Mouse (Mus musculus) effector memory CD4-positive, alpha-beta T cell, adult 5 months (primary cell): ENCODE data around the gene Gm28308. TPM values are rescaled to one million over a fixed set of nuclear protein-coding genes. Genes with fewer than 3 reads are reported as not detected.

ENCODE experiments used
- polyA plus RNA-seq: library from polyadenylated mRNA; unstranded; fragments of 100-300 nt; shearing (Covaris generic); gene quantifications from one replicate; pipeline ENCODE4 v1.2.1, GENCODE M21; 2017

Gene Gm28308
- not detected for polyA plus RNA-seq

GRCm38 (mm10) chr6:52213119-52213986 is at the start of gene Gm28308, which contains the start of gene Hoxa3:
Gene Gm28308 (minus strand): TSS chr6:52213339.
Gene Hoxa3 (minus strand): TSS chr6:52213336.

DNA sequence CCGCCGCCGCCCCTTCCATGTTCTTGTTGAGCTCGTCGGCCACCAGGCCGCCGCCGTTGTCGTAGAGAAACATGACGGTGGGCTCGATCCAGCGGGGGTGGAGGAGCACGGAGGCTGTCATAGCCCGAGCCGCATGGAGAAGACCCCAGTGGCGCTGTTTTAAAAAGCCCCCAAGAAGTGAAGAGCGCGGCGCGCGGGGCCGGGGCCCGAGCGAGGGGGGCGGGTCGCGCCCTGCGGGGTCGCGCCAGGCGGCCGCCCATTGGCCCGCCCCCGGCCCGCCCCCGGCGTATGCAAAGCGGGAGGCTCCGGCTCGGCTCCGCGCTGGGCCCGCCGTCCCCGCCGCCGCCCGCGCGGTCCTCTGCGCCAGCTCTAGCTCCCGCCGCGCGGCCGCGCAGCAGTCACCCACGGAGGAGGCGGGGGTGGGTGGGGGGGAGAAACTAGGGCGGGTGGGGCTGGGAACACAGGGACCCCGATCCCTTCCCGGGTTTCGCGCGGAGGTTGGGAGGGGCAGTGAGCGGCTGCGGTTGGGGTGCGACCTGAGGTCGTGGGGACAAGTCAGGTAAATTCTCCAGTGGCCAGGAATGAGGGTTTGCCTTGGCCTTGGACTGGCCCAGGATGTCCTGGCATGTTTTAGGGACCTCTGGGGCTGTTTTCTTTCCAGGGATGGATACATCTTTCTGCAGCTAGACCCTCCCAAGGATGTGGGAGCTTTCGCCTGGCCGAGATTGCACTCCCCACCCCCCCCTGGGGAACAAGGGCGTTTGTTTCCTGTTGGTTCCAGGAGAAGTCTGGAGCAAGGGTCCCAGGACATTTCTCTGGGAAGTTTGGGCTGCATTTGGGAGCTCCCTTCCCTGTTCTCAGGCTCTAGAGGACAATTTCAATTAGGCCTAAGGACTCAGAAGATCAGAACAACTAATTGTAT is 47.8 kb upstream of the Gm28308 start, which contains the start of gene Hoxa13:
TSS of gene Hoxa13 (minus strand) at position 227 of the 922 bp plus-strand sequence.

DNA sequence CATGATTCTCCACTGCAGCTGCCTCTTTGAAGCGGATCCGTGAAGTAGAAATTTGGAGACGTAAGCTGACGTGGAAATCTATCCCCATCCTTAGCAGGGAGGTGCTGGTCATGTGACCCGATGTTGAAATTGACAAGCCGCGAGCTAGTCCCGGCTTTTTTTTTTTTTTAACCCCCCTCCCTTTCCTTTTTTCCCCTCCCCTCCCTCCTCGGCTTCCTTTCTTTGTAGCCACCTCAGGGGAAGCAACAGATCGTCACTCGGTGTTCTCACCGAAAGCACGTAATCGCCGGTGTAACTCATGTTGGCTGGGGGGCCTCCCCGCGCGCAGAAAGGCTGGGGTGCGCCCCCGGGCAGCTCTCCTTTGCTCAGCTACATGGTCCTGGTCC is 32.6 kb upstream of the Gm28308 start, which contains the start of gene Hoxa11:
TSS of gene Hoxa11 (minus strand) at position 54 of the 386 bp plus-strand sequence.

GRCm38 (mm10) chr6:52240389-52241000 is 27.4 kb upstream of the Gm28308 start, which contains the start of gene Hoxa10:
Gene Hoxa10 (minus strand): TSS chr6:52240854.

DNA sequence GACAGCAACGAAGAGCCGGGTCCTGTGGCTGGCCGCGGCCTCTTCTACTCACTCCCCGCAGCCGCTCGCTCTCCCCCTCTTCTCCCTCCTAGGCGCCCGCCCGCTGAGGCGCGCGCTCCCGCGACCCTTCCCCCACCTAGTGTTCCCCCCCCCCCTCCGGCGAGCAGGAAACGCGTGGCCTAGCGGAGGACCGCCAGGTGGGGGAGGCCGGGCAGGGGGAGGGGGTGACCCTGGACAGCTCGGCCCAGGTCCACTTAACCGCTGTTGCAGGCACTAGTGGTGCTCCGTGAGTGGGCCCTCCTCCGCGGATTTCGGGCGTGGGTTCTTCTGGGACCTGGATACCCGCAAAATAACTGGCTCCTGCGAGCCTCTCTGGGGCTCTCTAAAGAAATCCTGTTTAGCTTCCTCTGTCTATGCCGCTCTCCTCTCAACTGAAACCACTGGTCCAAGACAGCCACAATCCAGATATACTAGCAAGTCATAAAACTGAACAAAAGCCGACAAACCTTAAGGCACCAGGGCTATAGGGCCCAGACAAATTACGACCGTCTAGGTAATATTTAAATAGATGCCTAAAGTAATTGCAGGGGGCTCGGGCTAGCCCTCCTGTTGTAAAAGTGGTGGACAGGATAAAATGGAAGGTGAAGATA is 17.5 kb upstream of the Gm28308 start, which contains the start of gene Hoxa9:
TSS of gene Hoxa9 (minus strand) at position 574 of the 650 bp plus-strand sequence.

GRCm38 (mm10) chr6:52221337-52221992 is 8.3 kb upstream of the Gm28308 start, which contains the start of gene Hoxa7:
Gene Hoxa7 (minus strand): TSS chr6:52221854.

DNA sequence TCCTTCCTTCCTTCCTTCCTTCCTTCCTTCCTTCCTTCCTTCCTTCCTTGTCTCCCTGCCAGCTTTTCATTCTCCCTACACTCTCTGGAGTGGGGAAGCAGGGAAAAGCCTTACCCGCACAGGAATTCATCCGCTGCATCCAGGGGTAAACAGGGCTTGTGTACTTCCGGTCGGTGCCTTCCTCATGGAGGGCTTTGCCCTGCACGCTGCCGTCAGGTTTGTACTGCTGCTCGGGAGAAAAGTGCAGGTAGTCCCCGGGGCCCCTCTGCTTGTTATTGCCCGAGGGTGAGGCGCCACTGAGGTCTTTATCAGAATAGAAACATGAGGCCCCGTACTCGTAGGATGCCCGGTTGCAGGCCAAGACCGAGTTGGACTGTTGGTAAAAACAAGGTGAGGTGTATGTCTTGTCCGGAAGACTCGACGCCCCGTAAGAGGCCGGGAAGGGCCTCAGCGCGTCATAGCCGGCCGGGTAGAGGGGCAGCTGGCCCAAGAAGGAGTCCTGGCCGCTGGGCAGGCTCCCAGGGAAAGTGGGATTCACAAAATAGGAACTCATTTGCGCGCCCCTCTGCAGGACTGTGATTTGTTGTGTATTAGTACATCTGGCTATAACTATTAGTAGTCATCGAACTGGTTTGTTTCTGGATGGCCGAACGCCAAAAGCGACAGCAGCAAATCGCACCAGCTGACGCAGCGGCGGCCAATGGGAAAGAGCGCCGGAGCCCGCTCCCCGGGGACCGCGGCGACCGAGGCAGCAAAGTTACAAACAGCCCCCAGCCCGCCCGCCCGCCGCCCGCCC is 4.9 kb downstream of the Gm28308 start, which contains the start of gene Hoxa6:
TSS of gene Hoxa6 (minus strand) at position 651 of the 796 bp plus-strand sequence.

GRCm38 (mm10) chr6:52204050-52204752 is 8.9 kb downstream of the Gm28308 start, which contains the start of gene Hoxa5:
Gene Hoxa5 (minus strand): TSS chr6:52204587.

GRCm38 (mm10) chr6:52190906-52191810 is 22.0 kb downstream of the Gm28308 start, which contains the start of gene Hoxa4:
Gene Hoxa4 (minus strand): TSS chr6:52191753.

DNA sequence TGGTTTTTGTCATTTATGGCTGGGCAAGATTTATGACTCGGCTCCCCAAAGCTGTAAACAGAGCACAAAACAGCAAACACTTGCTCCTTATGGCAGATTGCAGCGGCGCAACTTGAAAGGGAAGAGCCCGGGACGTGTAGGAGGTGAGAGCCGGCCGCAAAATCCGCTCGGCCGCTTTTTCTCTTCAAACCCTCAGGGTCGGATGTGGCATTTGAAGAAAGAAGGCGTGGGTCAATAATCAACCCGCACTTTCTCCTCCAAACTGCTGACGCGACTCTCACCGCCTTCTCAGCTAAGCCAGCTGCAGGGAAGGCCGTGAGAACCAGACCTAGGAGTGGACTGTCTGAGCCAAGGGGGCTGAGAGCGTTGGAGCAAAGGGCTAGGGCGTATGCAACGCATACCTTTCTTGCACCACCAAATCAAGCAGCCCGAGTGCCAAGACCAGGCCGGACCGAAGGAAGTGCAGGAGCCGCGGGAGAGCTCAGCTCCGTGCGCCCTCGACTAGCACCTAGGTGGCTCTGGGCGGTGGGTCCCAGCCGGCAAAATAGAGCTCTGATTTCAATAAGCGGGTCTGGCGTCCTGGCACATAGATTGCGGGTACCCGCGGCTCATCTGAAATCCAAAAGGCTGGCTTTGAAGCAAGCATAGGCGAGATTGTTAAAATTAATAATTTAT is 35.9 kb downstream of the Gm28308 start, which contains the start of gene 5730596B20Rik:
TSS of gene 5730596B20Rik (plus strand) at position 438 of the 675 bp plus-strand sequence.

DNA sequence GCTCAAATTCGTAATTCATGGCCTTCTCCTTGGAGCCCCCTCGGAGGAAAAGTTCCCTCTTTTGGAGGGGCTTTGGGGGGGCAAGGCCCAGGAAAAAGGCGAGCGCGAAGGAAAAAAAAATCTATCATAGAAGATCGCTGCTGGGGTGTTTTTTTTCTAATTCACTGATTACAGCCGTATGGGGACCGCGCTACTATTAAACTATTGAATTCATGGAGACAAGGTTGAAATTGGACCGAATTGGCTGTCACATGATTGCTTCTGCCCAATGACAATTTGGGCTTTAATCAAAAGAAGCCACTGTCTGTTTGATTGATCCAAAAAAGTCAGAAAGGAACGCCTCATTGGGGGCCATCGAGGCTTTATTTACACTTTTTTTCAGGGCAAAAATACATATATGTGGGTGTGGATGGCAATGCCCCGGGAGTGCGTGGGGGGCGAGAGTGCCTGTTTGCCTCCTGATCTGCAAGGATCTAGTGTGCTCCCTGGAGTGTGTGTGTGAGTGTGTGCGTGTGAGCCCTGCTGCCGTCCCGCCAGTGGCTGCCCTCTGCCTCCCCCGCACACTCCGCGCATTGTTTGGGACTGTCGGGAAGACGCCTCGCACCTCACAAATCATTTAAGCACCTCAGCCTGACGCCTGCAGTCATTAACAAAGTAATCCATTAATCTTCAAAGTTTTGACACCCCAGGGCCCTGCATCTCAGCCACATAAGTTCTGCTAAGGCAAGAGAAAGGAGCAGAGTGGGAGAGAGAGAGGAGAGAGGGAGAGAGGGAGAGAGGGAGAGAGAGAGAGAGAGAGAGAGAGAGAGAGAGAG is 48.3 kb downstream of the Gm28308 start, which contains the start of gene Hoxa2:
TSS of gene Hoxa2 (minus strand) at position 206 of the 815 bp plus-strand sequence.

DNA sequence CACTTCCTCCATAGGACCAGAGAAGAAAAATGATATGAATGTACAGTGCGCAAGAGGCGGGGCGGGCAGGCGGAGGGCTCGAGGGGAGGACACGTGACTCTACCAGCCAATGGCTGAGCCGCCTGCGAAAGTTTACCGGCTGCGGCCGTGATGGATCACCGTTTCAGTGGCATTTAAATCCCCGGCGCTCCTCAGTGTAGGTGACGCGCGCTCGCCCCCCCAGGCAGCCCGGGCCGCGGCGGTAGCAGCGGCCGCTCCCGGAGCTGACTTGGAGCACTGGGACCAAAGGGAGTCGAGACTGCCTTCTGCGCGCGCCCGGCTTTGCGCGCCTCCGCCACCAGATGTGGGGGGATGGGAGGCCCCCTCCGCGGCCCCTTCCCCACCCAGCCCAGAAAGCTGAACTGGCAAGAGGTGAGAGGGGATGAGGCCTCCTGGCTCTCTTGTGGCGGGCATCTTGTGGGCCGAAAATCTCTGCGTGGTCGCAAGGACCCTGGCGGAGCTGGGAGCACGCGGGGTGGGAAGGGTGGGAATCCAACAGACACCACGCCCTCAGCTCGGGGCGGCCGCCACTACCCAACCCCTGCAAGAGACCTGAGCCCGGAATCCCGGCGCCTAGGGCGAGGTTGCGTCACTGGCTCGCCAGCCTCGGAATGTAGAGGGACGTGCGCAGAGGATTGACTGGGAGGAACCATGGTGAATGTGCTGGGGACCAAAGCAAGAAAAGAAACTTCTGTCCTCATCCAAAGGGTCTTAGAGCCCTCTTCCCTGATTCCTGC is 54.7 kb downstream of the Gm28308 start, which contains the start of gene Hoxa1:
TSS of gene Hoxa1 (minus strand) at position 42 of the 776 bp plus-strand sequence.

